Mouse (Mus musculus) skeletal muscle tissue, adult 2 months (tissue): ENCODE data around the gene Sord.
A peak's percentile ranks its signal among the peaks of the same experiment; 100 is the strongest.

Experiments used
- DNase-seq: peaks from one replicate; pipeline ENCODE4 v3.0.0-alpha.2; 2012; ENCODE audit warnings: low read depth, low spot score

The Sord gene

GRCm38 (mm10) chr2:122302574-122303241 is 68.2 kb downstream of the Sord start:
- peak; percentile 20 for DNase-seq

GRCm38 (mm10) chr2:122304544-122304943 is 70.0 kb downstream of the Sord start:
- no peak for DNase-seq

GRCm38 (mm10) chr2:122305097-122305892 is 70.7 kb downstream of the Sord start:
- DNase-seq, result no peak

GRCm38 (mm10) chr2:122306184-122306583 is 71.6 kb downstream of the Sord start:
- DNase-seq, result no peak

GRCm38 (mm10) chr2:122309647-122310046 is 75.1 kb downstream of the Sord start:
- DNase-seq, result no peak

GRCm38 (mm10) chr2:122311561-122311960 is 77.0 kb downstream of the Sord start:
- DNase-seq, result no peak

- no peak for DNase-seq
Observed at GRCm38 (mm10) chr2:122312722-122313417, 78.3 kb downstream of the Sord start.

- DNase-seq, result no peak
Observed at GRCm38 (mm10) chr2:122313536-122313935, 79.0 kb downstream of the Sord start, which contains the start of gene Duoxa1. Gene Duoxa1, minus strand, starts transcription at chr2:122313730.
